Mouse (Mus musculus) heart, adult 2 months (tissue): ENCODE data around the gene Snx32. TPM values are rescaled to one million over a fixed set of nuclear protein-coding genes. Genes with fewer than 3 reads are reported as not detected.
"Not testable (repeated sequence)": the region's sequence is repeated elsewhere in the genome, so short reads cannot be mapped to it uniquely, and the experiment has no call there.

Source experiments
- DNase-seq, 2 experiments: peaks; one replicate each; pipeline ENCODE4 v3.0.0; 2021
- H3K27ac ChIP-seq: fragments of 200-600 bp; 2 replicates; pipeline ENCODE4 v1.8.1; 2022
- H3K27me3 ChIP-seq: fragments of 200-500 bp; 2 replicates; pipeline ENCODE4 v1.6.1; 2012; ENCODE audit warnings: mild to moderate bottlenecking, low read length, inconsistent platforms, mixed read lengths; ENCODE audit not compliant: control insufficient read depth, insufficient read depth
- H3K36me3 ChIP-seq: fragments of 200-500 bp; 2 replicates; pipeline ENCODE4 v1.6.1; 2012; ENCODE audit warnings: low read length, inconsistent platforms; ENCODE audit not compliant: control insufficient read depth, insufficient read depth
- H3K4me1 ChIP-seq: fragments of 200-500 bp; 2 replicates; pipeline ENCODE4 v1.6.1; 2011; ENCODE audit warnings: low read length; ENCODE audit not compliant: control insufficient read depth, insufficient read depth
- H3K4me3 ChIP-seq: fragments of 200-600 bp; 2 replicates; pipeline ENCODE4 v1.8.1; 2022
- H3K79me2 ChIP-seq: fragments of 200-500 bp; replicated peaks from 2 replicates; pipeline ENCODE4 v1.6.1; 2012; ENCODE audit warnings: mild to moderate bottlenecking, inconsistent platforms, low read length, moderate library complexity, mixed read lengths; ENCODE audit not compliant: control insufficient read depth, insufficient read depth
- H3K9ac ChIP-seq: fragments of 200-500 bp; 2 replicates; pipeline ENCODE4 v1.6.1; 2012; ENCODE audit warnings: low read depth, mild to moderate bottlenecking, control low read depth, inconsistent platforms, low read length, mixed read lengths
- CTCF ChIP-seq: fragments of 200-600 bp; IDR thresholded peaks from 2 replicates; pipeline ENCODE4 v1.8.1; 2022; ENCODE audit warnings: antibody characterized with exemption, mild to moderate bottlenecking, moderate library complexity
- EP300 ChIP-seq: fragments of 200-500 bp; IDR thresholded peaks from 2 replicates; pipeline ENCODE4 v1.6.1; 2011; ENCODE audit warnings: low read depth, low read length, control low read depth; ENCODE audit not compliant: insufficient read depth
- POLR2A ChIP-seq: fragments of 200-500 bp; IDR thresholded peaks from 2 replicates; pipeline ENCODE4 v1.6.1; 2011; ENCODE audit warnings: mild to moderate bottlenecking, low read depth, low read length, control low read depth; ENCODE audit not compliant: insufficient read depth
- WGBS: fragments of 180-500 bp; shearing (Covaris S2); methylation state at CpG from one replicate; pipeline ENCODE4 v1.1.7; 2018; 5-methylcytosine and 5-hydroxymethylcytosine counted together
- intact Hi-C: fragments of 180-260 bp; cut with DNase I; formaldehyde crosslinking; loops from one replicate; pipeline ENCODE4 v1.15.1; 2025
- polyA plus RNA-seq: library from polyadenylated mRNA; depleted of rRNA; stranded (reverse); fragments of >200 nt; gene quantifications from 2 replicates; pipeline ENCODE4 v1.2.3, GENCODE M21; 2012
- total RNA-seq, 2 experiments: library from RNA; stranded (reverse); gene quantifications; 2 replicates each; pipeline ENCODE4 v1.2.3; 2021

Snx32 gene
- total and polyA plus RNA-seq, 3 experiments, result 3.9 to 11.4 (median 5.2) TPM

DNA sequence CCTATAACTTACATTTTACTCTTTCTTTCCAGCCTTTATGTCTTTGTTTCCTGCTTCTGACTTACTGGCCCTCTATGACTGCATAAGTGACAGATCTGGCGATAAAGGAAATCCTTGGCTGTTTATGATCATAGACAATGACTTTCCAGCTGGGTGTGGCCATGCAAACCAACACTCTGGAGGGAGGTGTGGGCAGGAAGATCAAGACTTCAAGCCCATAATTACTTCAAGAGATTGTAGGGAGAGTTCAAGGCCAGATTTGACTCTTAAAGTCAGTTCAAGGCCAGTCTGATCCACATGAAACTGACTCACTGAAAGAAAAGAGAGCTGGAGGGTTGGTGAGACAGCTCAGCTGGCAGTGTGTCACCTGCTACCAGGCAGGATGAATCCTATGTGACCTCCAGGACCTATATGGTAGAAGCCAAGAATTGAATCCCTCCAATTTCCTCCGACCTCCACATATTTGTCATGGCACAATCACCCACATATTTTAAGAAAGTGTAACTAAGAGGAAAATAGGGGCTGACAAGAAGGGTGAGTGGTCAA lies 9.9 kb downstream of the Snx32 start:
- TF ChIP-seq EP300, result no peak
- no peak for TF ChIP-seq POLR2A
- no peak for TF ChIP-seq CTCF
- 61% methylated on average over 2 of the region's 2 CpGs for WGBS
- H3K9ac ChIP-seq, result no peak overlapping the region
- no peaks in the 10 kb centered on the region for H3K79me2 ChIP-seq
- H3K36me3 ChIP-seq, result no peaks in the 10 kb centered on the region
- no peak for DNase-seq
- intact Hi-C loops, result no loop called here
- H3K27ac ChIP-seq, result no peak overlapping the region
- no peaks in the 10 kb centered on the region for H3K27me3 ChIP-seq
- H3K4me1 ChIP-seq, result no peaks in the 10 kb centered on the region
- no peak overlapping the region for H3K4me3 ChIP-seq

DNA sequence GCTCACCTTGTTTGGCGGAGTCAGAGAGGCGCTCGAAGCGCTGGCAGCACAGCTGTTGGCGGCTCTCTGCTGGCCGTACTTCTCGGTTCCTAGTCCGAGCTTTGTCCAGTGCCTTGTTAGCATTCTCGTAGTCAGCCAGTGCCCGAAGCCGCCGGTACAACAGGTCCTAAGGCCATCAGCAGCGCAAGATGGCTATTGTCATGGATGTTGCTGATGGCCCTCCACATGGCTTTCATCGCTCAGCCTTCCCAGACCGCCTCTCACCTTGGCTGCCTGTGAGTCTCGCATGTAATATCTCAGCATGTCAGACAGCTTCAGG lies 14.3 kb downstream of the Snx32 start:
- Histone ChIP-seq H3K9ac (no peak overlapping the region), H3K4me3 (no peak overlapping the region), H3K27ac (no peak overlapping the region), H3K36me3 (peaks cover 14% of the 10 kb centered on the region), H3K4me1 (no peaks in the 10 kb centered on the region), H3K79me2 (0 out of 2 replicates have a peak, but pooled peaks cover 5% of the 10 kb centered on the region), H3K27me3 (no peaks in the 10 kb centered on the region)
- TF ChIP-seq POLR2A (no peak), EP300 (no peak), CTCF (no peak)
- 83% methylated on average over 16 of the region's 16 CpGs for WGBS
- peak in 1 of 2 experiments; percentile 21 for DNase-seq
- intact Hi-C loops, result no loop called here

DNA sequence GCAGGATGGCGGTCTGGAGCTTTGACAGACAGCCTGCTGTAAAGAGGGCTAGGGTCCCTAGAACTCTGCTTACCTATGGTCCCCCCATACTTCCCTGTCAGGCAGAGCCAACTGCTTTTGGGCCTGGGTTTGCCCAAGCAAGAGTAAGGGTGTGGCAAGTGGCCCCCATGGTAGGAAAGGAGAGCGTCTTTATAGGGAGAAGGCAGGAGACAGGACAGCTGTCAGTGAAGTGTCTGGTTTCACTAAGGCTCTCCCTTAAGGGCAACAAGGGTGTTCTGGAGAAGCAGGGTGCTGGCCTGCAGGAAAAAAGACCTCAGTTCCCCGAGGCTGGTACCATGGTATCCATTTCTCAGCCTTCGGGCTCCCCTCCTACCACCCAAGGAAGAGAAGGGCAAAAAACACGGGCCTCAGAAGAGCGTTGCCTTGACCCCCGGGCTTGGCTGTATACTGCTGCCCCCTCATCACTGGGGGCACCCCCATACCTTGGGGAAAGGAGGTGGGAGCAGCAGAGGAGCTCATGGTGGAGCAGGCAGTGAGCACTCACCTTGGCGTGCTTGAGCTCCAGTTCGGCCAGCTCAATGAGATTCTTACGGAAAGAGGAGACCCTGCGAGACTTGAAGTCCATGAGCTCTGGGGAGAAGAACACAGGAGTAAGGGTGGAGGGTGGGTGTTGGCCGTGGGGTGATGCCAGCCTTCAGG lies 14.8 kb downstream of the Snx32 start:
- H3K79me2 ChIP-seq, result 0 out of 2 replicates have a peak, but pooled peaks cover 5% of the 10 kb centered on the region
- no peak overlapping the region for H3K9ac ChIP-seq
- WGBS, result 79% methylated on average over 12 of the region's 12 CpGs
- H3K27me3 ChIP-seq, result no peaks in the 10 kb centered on the region
- no peak overlapping the region for H3K27ac ChIP-seq
- TF ChIP-seq EP300 (no peak), POLR2A (no peak), CTCF (no peak)
- H3K36me3 ChIP-seq, result peaks cover 14% of the 10 kb centered on the region
- no peaks in the 10 kb centered on the region for H3K4me1 ChIP-seq
- DNase-seq, result no peak
- intact Hi-C loops, result no loop called here
- no peak overlapping the region for H3K4me3 ChIP-seq

GRCm38 (mm10) chr19:5494314-5494713 lies 16.0 kb downstream of the Snx32 start:
- no peak for DNase-seq
- peaks cover 14% of the 10 kb centered on the region for H3K36me3 ChIP-seq
- TF ChIP-seq CTCF (no peak), EP300 (no peak), POLR2A (no peak)

DNA sequence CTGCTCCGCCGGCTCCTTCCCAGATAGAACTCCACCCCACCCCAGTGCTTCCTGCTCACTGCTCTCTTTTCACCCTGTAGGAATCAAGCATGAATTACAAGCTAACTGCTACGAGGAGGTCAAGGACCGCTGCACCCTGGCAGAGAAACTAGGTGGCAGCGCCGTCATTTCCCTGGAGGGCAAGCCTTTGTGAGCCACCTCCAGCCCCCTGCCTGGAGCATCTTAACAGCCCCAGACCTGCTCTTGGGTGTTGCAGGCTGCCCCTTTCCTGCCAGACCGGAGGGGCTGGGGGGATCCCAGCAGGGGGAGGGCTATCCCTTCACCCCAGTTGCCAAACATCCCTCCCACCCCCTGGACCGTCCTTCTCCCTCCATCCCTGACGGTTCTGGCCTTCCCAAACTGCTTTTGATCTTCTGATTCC lies 17.0 kb downstream of the Snx32 start:
- H3K27ac ChIP-seq, H3K4me1 ChIP-seq, H3K79me2 ChIP-seq, intact Hi-C loops, H3K9ac ChIP-seq, H3K4me3 ChIP-seq, H3K27me3 ChIP-seq: not testable (repeated sequence)
- peaks cover 14% of the 10 kb centered on the region for H3K36me3 ChIP-seq
- peak in 1 of 2 experiments; percentile 20 for DNase-seq
- 46% methylated on average over 9 of the region's 9 CpGs for whole genome bisulfite sequencing

More at GRCm38 (mm10) chr19:5494314-5494713, 16.0 kb downstream of the Snx32 start:
- H3K27me3 ChIP-seq, result no peaks in the 10 kb centered on the region
- H3K27ac ChIP-seq, result no peak overlapping the region
- no peaks in the 10 kb centered on the region for H3K4me1 ChIP-seq
- WGBS, result 77% methylated on average over 3 of the region's 3 CpGs
- no peak overlapping the region for H3K9ac ChIP-seq
- H3K79me2 ChIP-seq, result 0 out of 2 replicates have a peak, but pooled peaks cover 5% of the 10 kb centered on the region
- intact Hi-C loops, result no loop called here
- H3K4me3 ChIP-seq, result no peak overlapping the region

DNA sequence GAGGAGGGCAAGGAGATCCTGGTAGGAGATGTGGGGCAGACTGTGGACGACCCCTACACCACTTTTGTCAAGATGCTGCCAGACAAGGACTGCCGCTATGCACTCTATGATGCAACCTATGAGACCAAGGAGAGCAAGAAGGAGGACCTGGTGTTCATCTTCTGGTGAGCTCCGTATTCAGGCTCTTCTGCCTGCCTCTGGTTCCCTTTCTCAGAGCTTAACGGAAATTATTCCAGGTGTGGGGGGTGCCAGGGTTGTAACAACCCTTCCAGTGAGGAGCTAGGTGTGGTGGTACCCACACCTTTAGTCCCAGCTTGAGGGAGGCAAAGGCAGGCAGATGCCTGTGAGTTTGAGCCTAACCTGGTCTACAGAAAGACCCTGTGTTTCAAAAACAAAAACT lies 17.7 kb downstream of the Snx32 start:
- WGBS, result 58% methylated on average over 4 of the region's 4 CpGs
- H3K9ac ChIP-seq, result no peak overlapping the region
- intact Hi-C loops, result no loop called here
- TF ChIP-seq POLR2A, result no peak
- no peak for TF ChIP-seq EP300
- TF ChIP-seq CTCF, result no peak
- peak in 1 of 2 experiments; percentile 18 for DNase-seq
- no peak overlapping the region for H3K4me3 ChIP-seq
- H3K36me3 ChIP-seq, result peaks cover 14% of the 10 kb centered on the region
- H3K4me1 ChIP-seq, result no peaks in the 10 kb centered on the region; the same call in 1 of the 2 replicates
- H3K27ac ChIP-seq, result no peak overlapping the region
- no peaks in the 10 kb centered on the region for H3K27me3 ChIP-seq
- H3K79me2 ChIP-seq, result 0 out of 2 replicates have a peak, but pooled peaks cover 5% of the 10 kb centered on the region
